Mouse (Mus musculus) layer of hippocampus, adult 2 months (tissue): ENCODE data around the gene Fgf10. TPM values are rescaled to one million over a fixed set of nuclear protein-coding genes. Genes with fewer than 3 reads are reported as not detected.

ENCODE experiments used
- DNase-seq, 2 experiments: peaks; one replicate each; pipeline ENCODE4 v3.0.0; 2022; ENCODE audit warnings: low spot score in 2 of 2
- H3K27ac ChIP-seq: fragments of 200-600 bp; 2 replicates; pipeline ENCODE4 v1.8.1; 2022
- H3K4me3 ChIP-seq: fragments of 200-600 bp; 2 replicates; pipeline ENCODE4 v1.8.1; 2022; ENCODE audit warnings: mild to moderate bottlenecking
- CTCF ChIP-seq: fragments of 200-600 bp; conservative IDR thresholded peaks from 2 replicates; pipeline ENCODE4 v1.8.1; 2022; ENCODE audit warnings: antibody characterized with exemption, mild to moderate bottlenecking, moderate library complexity
- total RNA-seq, 2 experiments: library from RNA; stranded (reverse); gene quantifications; 2 replicates each; pipeline ENCODE4 v1.2.3; 2021

The Fgf10 gene
- total RNA-seq, 2 experiments from 2014 or later, result 13.6 TPM

DNA sequence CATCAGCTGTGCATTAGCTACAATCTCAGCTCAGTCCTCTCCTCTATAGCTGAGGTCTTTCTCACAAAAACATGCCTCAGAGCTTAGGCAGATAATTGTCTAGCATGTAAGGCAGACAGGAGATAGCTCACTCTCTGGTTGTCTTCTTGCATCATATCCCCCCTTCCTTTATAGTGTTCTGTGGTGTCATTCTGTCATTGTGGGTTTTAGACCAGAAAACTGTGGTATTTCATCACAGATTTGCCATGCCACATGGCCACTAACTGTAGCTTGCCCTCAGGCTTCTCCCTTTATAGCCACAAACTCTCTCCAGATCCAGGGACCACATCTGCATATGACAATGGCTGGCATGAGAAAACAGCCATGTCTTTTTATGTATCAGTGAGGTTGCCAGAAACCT lies 34.1 kb downstream of the Fgf10 start:
- Histone ChIP-seq H3K27ac (no peak overlapping the region), H3K4me3 (no peak overlapping the region)
- DNase-seq, result no peak
- no peak for TF ChIP-seq CTCF

- DNase-seq, result no peak
- no peak for TF ChIP-seq CTCF
- Histone ChIP-seq H3K4me3 (no peak overlapping the region), H3K27ac (no peak overlapping the region)
These were observed 36.1 kb downstream of the Fgf10 start for GRCm38 (mm10) chr13:118705716-118706115.

DNA sequence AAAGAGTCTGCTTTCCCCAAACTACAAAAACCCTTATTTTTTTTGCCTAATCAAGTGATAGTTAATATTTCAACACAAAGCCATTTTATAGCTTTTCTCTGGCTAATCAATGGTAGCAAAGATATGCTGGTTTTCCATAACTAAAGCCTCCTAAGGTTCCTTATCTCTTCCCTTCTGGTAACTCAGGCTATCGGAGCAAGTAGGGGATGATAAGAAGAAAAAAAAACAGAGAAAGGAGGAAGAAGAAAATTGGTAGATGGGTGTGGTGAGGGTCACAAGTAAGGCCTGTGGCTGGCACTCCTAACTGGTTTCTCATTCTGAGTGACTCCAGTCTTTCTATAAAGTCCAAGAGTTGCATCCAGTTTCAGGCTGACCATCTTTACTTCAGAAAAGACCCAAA lies 40.3 kb downstream of the Fgf10 start:
- no peak for TF ChIP-seq CTCF
- DNase-seq, result no peak
- no peak overlapping the region for H3K4me3 ChIP-seq

DNA sequence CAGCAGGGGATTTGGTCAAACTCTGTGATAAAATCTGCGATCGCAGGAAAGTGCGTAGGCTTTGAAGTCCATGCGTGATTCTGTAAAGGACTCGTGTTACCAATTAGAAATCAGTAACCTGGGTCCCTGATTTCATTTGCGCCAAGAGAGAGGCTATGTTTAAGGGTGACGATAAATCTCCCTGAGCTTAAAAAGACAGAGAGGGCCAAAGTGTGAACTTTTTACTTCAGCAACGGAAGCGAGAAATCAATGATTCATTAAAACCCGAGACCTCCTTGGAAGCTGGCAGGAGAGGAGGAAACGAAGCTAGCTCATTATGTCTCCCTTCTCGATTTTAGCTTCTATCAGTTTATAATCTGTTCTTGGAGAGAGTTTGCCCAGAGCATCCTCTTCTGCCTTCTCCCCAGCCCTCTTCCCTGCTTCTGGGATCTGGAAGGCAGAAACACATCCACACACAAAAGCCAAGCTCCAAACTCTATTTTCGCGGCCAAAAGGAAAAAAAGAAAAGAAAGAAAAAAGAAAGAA lies 44.1 kb downstream of the Fgf10 start:
- DNase-seq, result no peak
- TF ChIP-seq CTCF, result no peak
- Histone ChIP-seq H3K27ac (no peak overlapping the region), H3K4me3 (peak overlapping the region; percentile 62)

More for the DNA sequence above, 40.3 kb downstream of the Fgf10 start:
- no peak overlapping the region for H3K27ac ChIP-seq

- H3K4me3 ChIP-seq, result peak overlapping the region; percentile 62
- H3K27ac ChIP-seq, result peak overlapping the region; percentile 80
- no peak for TF ChIP-seq CTCF
- DNase-seq, result peak; percentile 18 to 19
These were observed 44.9 kb downstream of the Fgf10 start for GRCm38 (mm10) chr13:118714284-118715065.

DNA sequence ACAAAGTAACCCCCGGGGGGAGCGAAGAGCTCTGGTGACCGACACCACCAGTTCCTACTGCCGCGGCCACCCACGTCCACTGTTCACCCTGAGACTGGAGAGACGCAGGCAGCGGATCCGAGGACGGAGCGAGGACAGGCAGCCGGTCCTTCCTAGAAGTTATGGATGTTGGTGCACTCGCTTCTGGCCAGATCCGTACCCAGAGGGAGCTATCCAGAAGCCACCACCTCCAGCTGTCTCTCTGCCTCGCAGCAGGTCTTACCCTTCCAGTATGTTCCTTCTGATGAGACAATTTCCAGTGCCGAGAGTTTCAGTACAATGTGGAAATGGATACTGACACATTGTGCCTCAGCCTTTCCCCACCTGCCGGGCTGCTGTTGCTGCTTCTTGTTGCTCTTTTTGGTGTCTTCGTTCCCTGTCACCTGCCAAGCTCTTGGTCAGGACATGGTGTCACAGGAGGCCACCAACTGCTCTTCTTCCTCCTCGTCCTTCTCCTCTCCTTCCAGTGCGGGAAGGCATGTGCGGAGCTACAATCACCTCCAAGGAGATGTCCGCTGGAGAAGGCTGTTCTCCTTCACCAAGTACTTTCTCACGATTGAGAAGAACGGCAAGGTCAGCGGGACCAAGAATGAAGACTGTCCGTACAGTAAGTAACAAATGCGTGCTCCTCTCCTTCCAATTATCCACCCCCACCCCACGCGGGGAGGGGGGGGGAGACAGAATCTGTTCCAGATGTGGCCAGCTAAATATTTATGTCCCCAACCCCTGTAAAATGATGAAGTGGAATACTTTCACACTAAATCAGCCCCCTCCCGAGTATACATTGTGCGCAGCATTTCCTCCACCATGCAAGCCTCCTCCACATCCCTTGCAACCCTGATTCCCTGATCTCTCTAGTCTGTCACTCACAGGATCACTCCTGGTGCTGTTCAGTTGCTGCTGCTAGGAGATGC lies 45.8 kb downstream of the Fgf10 start:
- peak overlapping the region; percentile 80 for H3K27ac ChIP-seq
- TF ChIP-seq CTCF, result no peak
- peak in 1 of 2 experiments; percentile 11 for DNase-seq
- peak overlapping the region; percentile 62 for H3K4me3 ChIP-seq

DNA sequence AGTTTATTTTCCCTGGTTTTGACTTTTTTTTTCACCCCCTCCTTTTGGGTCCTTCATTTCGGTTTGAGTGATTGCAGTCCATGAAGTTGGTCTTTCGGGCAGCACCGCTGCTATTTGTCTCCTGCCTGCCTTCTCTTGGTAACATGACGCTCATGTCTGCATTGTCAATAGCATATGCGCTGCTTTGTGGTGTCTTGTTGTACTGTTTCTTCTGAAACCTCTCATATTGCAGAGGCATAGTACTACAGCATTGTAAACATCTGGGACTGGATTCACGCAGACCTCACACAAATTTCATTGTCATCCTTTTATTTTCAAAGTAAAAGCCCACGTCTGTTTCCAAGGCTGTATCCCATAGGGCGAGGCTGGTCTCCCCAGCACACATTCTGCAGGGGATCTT lies 46.7 kb downstream of the Fgf10 start:
- peak overlapping the region; percentile 80; the same call in 1 of the 2 replicates for H3K27ac ChIP-seq
- no peak for DNase-seq
- TF ChIP-seq CTCF, result no peak
- peak overlapping the region; percentile 62 for H3K4me3 ChIP-seq

- no peak for DNase-seq
- TF ChIP-seq CTCF, result no peak
- H3K4me3 ChIP-seq, result peak overlapping the region; percentile 62
- H3K27ac ChIP-seq, result no peak overlapping the region
These were observed 47.1 kb downstream of the Fgf10 start for GRCm38 (mm10) chr13:118716726-118717125.

DNA sequence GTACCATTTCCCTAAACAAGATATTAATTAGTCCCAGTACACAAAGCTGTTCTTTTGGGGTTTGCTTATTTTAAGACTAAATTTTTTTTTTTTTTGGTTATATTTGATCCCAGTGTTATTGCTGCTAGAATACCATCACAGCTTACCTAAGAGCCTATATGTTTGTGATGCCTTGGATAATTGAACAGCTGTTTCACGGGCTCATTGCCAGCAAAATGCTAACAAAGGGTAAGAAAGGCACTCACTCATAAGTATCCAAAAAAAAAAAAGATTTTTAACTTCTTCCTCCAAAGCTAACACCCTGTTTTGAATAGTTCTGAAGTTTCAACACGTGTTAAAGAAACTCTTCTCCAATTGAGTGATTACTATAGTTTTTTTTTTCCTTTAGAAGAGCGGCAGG lies 48.8 kb downstream of the Fgf10 start:
- Histone ChIP-seq H3K27ac (no peak overlapping the region), H3K4me3 (no peak overlapping the region)
- no peak for DNase-seq
- no peak for TF ChIP-seq CTCF

DNA sequence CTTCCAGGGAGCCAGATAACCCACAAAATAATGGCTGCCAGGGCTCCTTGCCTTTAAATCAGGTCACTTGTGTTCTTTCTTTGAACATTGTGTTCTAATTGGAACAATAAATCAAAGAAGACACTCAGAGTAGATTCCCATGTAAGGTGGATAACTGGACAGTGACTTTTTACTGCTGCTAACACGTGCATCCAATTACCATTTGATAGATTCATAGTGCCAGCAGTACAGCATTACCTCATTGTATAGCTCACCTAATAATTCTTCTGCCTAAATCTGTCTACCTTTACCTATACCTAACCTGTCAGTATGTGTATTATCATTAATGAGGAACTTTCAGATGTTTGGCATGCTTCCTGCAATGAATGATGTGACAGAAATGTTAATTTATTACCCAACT lies 52.1 kb downstream of the Fgf10 start:
- H3K27ac ChIP-seq, result no peak overlapping the region
- H3K4me3 ChIP-seq, result no peak overlapping the region
- TF ChIP-seq CTCF, result no peak
- DNase-seq, result no peak

- TF ChIP-seq CTCF, result no peak
- Histone ChIP-seq H3K4me3 (no peak overlapping the region), H3K27ac (0 out of 2 replicates have a peak overlapping the region, but pooled peaks have one; percentile 32)
- DNase-seq, result peak in 1 of 2 experiments; percentile 8
These were observed 62.4 kb downstream of the Fgf10 start for GRCm38 (mm10) chr13:118731850-118732552.

GRCm38 (mm10) chr13:118739854-118740411 lies 70.3 kb downstream of the Fgf10 start:
- DNase-seq, result no peak
- no peak overlapping the region for H3K27ac ChIP-seq
- no peak overlapping the region for H3K4me3 ChIP-seq
- no peak for TF ChIP-seq CTCF

DNA sequence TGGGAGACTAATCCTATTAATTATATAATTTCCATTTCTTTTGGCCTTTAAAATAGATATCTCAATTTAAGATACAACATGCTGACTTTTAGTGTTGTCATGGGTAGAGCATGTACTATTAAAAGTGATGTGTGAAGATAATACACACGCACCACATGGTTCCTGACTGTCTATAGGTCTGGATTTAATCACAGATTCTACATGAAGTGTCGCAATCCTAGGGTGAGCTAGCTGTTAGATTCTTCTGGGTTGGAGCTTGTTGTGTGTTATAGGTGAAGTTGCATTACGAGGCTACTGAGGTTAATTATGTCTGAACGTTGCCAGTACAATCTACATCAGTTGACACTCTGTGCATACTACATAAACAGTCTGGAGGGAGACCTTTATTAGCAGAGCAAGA lies 73.2 kb downstream of the Fgf10 start:
- no peak for DNase-seq
- Histone ChIP-seq H3K4me3 (no peak overlapping the region), H3K27ac (no peak overlapping the region)
- no peak for TF ChIP-seq CTCF
